Mouse (Mus musculus): ENCODE measurements around the gene Uvrag. TPM values are rescaled to one million over a fixed set of nuclear protein-coding genes. Genes with fewer than 3 reads are reported as not detected.

Uvrag gene
- polyA plus RNA-seq, 1 experiment = 13.9 TPM

GRCm38 (mm10) chr7:99057053-99057630, 83.8 kb downstream of the Uvrag start:
- Histone ChIP-seq H3K36me3 (replicated peaks; ENCODE audit: low read length) (peaks cover 52% of the 10 kb centered on the region), H3K4me3 (replicated peaks) (no peak overlapping the region), H3K9me3 (no peaks in the 10 kb centered on the region), H3K27me3 (replicated peaks) (no peaks in the 10 kb centered on the region), H3K4me1 (peaks cover 28% of the 10 kb centered on the region)
- TF ChIP-seq GATA1 (IDR thresholded peaks at IDR 0.05; ENCODE audit: borderline replicate concordance, low read length) (no peak), FLI1 (IDR thresholded peaks at IDR 0.05; ENCODE audit: low read length) (no peak)

DNA sequence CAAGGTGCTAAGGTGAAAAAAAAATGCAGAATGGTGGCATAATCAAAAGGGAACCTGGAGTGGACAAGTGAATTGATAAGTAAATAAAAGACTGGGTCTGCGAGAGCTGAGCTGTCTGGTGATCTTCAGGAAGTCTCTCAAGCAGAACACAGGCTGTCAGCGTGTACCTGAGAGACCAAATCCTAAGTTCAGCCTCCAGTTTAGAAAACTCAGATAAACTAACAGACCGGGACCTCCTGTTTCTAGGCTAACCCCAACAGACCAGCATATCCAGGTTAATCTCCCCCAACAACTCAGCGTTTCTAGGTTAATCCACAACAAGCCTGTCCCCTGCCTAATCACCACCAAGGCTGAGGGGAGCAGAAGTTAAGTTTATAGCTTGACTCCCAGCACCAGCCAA, 87.3 kb downstream of the Uvrag start:
- Histone ChIP-seq H3K4me1 (peaks cover 22% of the 10 kb centered on the region), H3K27me3 (replicated peaks) (no peaks in the 10 kb centered on the region), H3K4me3 (replicated peaks) (no peak overlapping the region), H3K9me3 (no peaks in the 10 kb centered on the region; the same call in 1 of the 2 replicates), H3K36me3 (replicated peaks; ENCODE audit: low read length) (peaks cover 62% of the 10 kb centered on the region)
- no peak for TF ChIP-seq FLI1 (IDR thresholded peaks at IDR 0.05; ENCODE audit: low read length)
- no peak for TF ChIP-seq GATA1 (IDR thresholded peaks at IDR 0.05; ENCODE audit: borderline replicate concordance, low read length)

GRCm38 (mm10) chr7:99052471-99053241, 88.3 kb downstream of the Uvrag start:
- Histone ChIP-seq H3K4me3 (replicated peaks) (no peak overlapping the region), H3K27me3 (replicated peaks) (no peaks in the 10 kb centered on the region), H3K4me1 (peaks cover 22% of the 10 kb centered on the region), H3K9me3 (peaks cover 6% of the 10 kb centered on the region; the same call in 1 of the 2 replicates), H3K36me3 (replicated peaks; ENCODE audit: low read length) (peaks cover 70% of the 10 kb centered on the region)
- no peak for TF ChIP-seq GATA1 (IDR thresholded peaks at IDR 0.05; ENCODE audit: borderline replicate concordance, low read length)
- no peak for TF ChIP-seq FLI1 (IDR thresholded peaks at IDR 0.05; ENCODE audit: low read length)

DNA sequence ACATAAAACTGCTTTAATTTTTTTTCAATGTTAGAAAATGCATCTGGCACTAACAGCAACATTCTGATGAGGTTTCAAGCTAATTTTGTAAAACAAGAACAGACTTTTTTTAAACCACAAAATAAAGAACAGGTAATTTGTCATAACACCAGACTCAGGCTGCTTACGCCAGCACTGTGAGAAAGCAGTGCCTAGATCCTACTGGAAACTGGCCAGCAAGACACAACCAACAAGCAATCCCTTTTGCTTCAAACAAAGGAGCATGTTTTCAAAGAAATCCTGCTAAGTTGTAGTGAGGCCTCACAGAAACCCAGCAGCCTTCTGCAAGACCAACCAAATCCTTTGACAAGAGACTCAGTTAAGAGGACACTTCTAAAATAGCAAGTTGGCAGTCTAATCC, 90.1 kb downstream of the Uvrag start:
- Histone ChIP-seq H3K9me3 (peaks cover 7% of the 10 kb centered on the region; the same call in 1 of the 2 replicates), H3K27me3 (replicated peaks) (no peaks in the 10 kb centered on the region), H3K36me3 (replicated peaks; ENCODE audit: low read length) (peaks cover 70% of the 10 kb centered on the region), H3K4me1 (peaks cover 27% of the 10 kb centered on the region), H3K4me3 (replicated peaks) (no peak overlapping the region)
- TF ChIP-seq GATA1 (IDR thresholded peaks at IDR 0.05; ENCODE audit: borderline replicate concordance, low read length) (no peak), FLI1 (IDR thresholded peaks at IDR 0.05; ENCODE audit: low read length) (no peak)

DNA sequence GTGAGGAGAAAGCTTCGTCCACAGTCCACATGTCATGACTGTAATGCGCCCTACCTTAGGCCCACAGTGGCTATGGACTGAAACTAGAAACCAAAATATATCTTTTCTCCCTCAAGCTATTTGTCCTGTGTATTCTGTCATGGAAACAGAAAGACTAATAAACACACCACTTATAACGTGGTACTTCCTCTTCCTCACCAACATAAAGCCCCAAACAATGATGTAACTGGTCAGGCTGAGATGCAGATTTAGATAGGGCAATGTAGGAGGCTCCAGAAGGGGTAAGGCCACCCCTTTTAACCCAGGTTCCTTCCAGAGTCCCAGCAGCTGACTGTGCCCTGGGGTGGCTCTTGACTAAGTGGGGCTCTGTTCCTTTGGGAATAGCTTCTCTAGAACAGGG, 91.0 kb downstream of the Uvrag start:
- Histone ChIP-seq H3K27me3 (replicated peaks) (no peaks in the 10 kb centered on the region), H3K4me1 (peaks cover 27% of the 10 kb centered on the region), H3K9me3 (peaks cover 7% of the 10 kb centered on the region; the same call in 1 of the 2 replicates), H3K4me3 (replicated peaks) (no peak overlapping the region), H3K36me3 (replicated peaks; ENCODE audit: low read length) (peaks cover 63% of the 10 kb centered on the region)
- TF ChIP-seq GATA1 (IDR thresholded peaks at IDR 0.05; ENCODE audit: borderline replicate concordance, low read length) (no peak), FLI1 (IDR thresholded peaks at IDR 0.05; ENCODE audit: low read length) (no peak)

GRCm38 (mm10) chr7:99046545-99047206, 94.3 kb downstream of the Uvrag start:
- TF ChIP-seq FLI1 (IDR thresholded peaks at IDR 0.05; ENCODE audit: low read length) = no peak
- TF ChIP-seq GATA1 (IDR thresholded peaks at IDR 0.05; ENCODE audit: borderline replicate concordance, low read length) = no peak
- H3K4me3 ChIP-seq (replicated peaks) = no peak overlapping the region
- H3K4me1 ChIP-seq = peaks cover 31% of the 10 kb centered on the region
- peaks cover 7% of the 10 kb centered on the region; the same call in 1 of the 2 replicates for H3K9me3 ChIP-seq
- H3K36me3 ChIP-seq (replicated peaks; ENCODE audit: low read length) = peaks cover 43% of the 10 kb centered on the region
- H3K27me3 ChIP-seq (replicated peaks) = no peaks in the 10 kb centered on the region

- Histone ChIP-seq H3K4me1 (peaks cover 30% of the 10 kb centered on the region), H3K27me3 (replicated peaks) (no peaks in the 10 kb centered on the region), H3K9me3 (peaks cover 7% of the 10 kb centered on the region; the same call in 1 of the 2 replicates), H3K4me3 (replicated peaks) (no peak overlapping the region), H3K36me3 (replicated peaks; ENCODE audit: low read length) (peaks cover 39% of the 10 kb centered on the region)
- TF ChIP-seq GATA1 (IDR thresholded peaks at IDR 0.05; ENCODE audit: borderline replicate concordance, low read length) = no peak
- no peak for TF ChIP-seq FLI1 (IDR thresholded peaks at IDR 0.05; ENCODE audit: low read length)
These were observed 95.4 kb downstream of the Uvrag start for GRCm38 (mm10) chr7:99045525-99045924.

- Histone ChIP-seq H3K4me3 (replicated peaks) (no peak overlapping the region), H3K4me1 (peaks cover 33% of the 10 kb centered on the region), H3K36me3 (replicated peaks; ENCODE audit: low read length) (peaks cover 26% of the 10 kb centered on the region), H3K27me3 (replicated peaks) (no peaks in the 10 kb centered on the region), H3K9me3 (peaks cover 7% of the 10 kb centered on the region; the same call in 1 of the 2 replicates)
- TF ChIP-seq GATA1 (IDR thresholded peaks at IDR 0.05; ENCODE audit: borderline replicate concordance, low read length) = no peak
- no peak for TF ChIP-seq FLI1 (IDR thresholded peaks at IDR 0.05; ENCODE audit: low read length)
These were observed 97.0 kb downstream of the Uvrag start for GRCm38 (mm10) chr7:99043923-99044322.

DNA sequence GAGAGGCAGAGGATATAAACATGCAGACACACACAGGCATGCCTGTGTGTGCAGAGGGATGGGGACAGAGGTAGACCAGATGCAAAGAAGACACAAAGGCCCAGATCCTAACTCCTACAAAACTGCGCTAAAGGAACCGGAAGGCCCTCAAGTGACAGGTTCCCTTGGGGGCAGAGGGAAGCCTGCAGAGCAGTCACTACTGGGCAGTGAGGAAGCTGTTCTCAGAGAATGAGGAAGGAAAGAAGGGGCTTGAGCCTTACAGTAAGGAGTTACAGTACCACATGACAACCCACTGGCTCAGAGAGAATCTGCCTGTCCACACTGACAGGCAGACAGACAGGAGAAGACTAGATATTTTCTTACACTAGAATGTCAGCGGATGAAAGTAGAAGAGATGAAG, 97.6 kb downstream of the Uvrag start:
- Histone ChIP-seq H3K4me1 (peaks cover 36% of the 10 kb centered on the region), H3K4me3 (replicated peaks) (no peak overlapping the region), H3K27me3 (replicated peaks) (no peaks in the 10 kb centered on the region), H3K36me3 (replicated peaks; ENCODE audit: low read length) (peaks cover 20% of the 10 kb centered on the region), H3K9me3 (peaks cover 7% of the 10 kb centered on the region; the same call in 1 of the 2 replicates)
- no peak for TF ChIP-seq FLI1 (IDR thresholded peaks at IDR 0.05; ENCODE audit: low read length)
- TF ChIP-seq GATA1 (IDR thresholded peaks at IDR 0.05; ENCODE audit: borderline replicate concordance, low read length) = no peak
